Mouse (Mus musculus): ENCODE results near the gene Lamc1.

DNA sequence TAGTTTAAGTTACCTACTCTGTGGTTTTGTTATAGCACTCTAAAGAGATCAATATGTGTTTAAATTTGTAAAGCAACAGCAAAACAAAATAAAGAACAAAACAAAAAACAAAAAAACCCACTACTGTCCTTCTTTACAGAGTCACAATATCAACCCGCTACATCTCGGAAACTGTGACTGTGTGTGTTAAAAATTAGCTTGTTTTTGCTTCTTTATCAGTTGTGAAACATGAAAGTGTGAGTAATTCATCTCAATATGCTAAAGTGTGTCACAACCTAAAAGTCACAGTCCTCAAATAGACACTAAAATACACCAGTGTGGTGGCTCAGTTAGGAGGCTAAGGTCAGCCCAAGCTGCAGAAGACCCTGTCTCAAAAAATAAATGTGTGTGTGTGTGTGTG lies 14.5 kb upstream of the Lamc1 start:
- TF ChIP-seq CTCF (IDR thresholded peaks at IDR 0.05; ENCODE audit: extremely low read depth, insufficient read length, insufficient replicate concordance, low read depth, low read length) (no peak), POLR2A (IDR thresholded peaks at IDR 0.05; ENCODE audit: low read depth, low read length) (no peak)

All from small intestine, adult 2 months (tissue).